Mouse (Mus musculus) embryonic facial prominence, embryonic 10.5 days (tissue): ENCODE measurements at regions not wholly inside any gene's neighbourhood (a gene's known extent, or its start where the extent isn't known, plus 50 kb on each side); places are given as distances from the start of the nearest gene placed in this dataset.

Experiments used
- DNase-seq: peaks from one replicate; pipeline ENCODE4 v3.0.0-alpha.2; 2017; ENCODE audit warnings: low spot score
- H3K27ac ChIP-seq: fragments of 300-500 bp; sonication (generic); replicated peaks from 2 replicates; pipeline ENCODE4 v1.5.1; 2016; ENCODE audit warnings: mild to moderate bottlenecking
- H3K27me3 ChIP-seq: fragments of 300-500 bp; sonication (generic); replicated peaks from 2 replicates; pipeline ENCODE4 v1.6.1; 2016; ENCODE audit warnings: low read depth, mild to moderate bottlenecking; ENCODE audit not compliant: poor library complexity, severe bottlenecking
- H3K36me3 ChIP-seq: fragments of 300-500 bp; sonication (generic); replicated peaks from 2 replicates; pipeline ENCODE4 v1.6.1; 2016; ENCODE audit warnings: mild to moderate bottlenecking, moderate library complexity
- H3K4me1 ChIP-seq: fragments of 300-500 bp; sonication (generic); 2 replicates; pipeline ENCODE4 v1.6.1; 2016
- H3K4me3 ChIP-seq: fragments of 300-500 bp; sonication (generic); 2 replicates; pipeline ENCODE4 v1.5.1; 2016; ENCODE audit warnings: mild to moderate bottlenecking, moderate library complexity
- H3K9me3 ChIP-seq: fragments of 300-500 bp; sonication (generic); 2 replicates; pipeline ENCODE4 v1.6.1; 2016; ENCODE audit warnings: mild to moderate bottlenecking
- WGBS: fragments of 180-500 bp; shearing (Covaris S2); methylation state at CpG from one replicate; pipeline ENCODE4 v1.1.7; 2016; 5-methylcytosine and 5-hydroxymethylcytosine counted together

DNA sequence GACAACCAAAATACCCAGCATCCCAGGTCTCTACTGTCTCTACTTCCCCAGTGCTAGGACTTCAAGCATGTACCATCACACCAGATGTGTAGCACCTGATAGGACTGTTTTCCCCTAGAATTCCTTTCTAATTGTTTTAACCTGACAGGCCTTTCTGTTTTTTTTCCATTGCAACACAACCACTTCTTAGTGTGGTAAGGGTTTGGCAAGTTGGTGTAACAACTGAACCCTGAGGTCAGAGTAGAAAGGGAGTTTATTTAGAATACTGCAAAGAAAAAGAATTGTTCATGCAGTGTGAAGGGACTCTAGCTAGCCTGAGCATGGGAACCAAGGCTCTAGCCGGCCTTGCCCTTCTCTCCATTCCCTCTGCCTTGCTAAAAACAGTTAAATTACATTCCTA, 226.1 kb downstream of the Mreg start:
- H3K4me1 ChIP-seq, result 0 out of 2 replicates have a peak, but pooled peaks cover 4% of the 10 kb centered on the region
- H3K9me3 ChIP-seq, result no peaks in the 10 kb centered on the region
- no peak overlapping the region for H3K4me3 ChIP-seq
- WGBS, result 64% methylated on average over 1 of the region's 1 CpGs
- H3K27me3 ChIP-seq, result no peaks in the 10 kb centered on the region
- no peak overlapping the region for H3K27ac ChIP-seq
- H3K36me3 ChIP-seq, result no peaks in the 10 kb centered on the region
- DNase-seq, result no peak

DNA sequence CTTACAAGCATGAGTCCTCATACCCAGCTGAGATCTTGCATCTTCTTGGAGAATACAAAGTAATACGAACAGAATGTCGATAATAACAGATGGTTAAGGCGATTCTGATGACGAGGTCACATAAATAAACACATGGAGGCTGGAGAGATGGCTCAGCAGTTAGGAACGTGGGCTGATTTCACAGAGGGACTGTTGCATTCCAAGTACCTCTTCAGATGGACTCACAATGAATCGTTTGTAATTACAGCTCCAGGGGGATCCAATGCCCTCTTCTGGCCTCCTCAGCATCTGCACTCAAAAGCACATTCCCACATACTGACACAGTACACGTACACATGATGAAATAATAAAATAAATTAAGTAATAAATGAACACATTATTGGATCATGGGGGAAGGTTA, 228.3 kb downstream of the Mreg start:
- Histone ChIP-seq H3K9me3 (no peaks in the 10 kb centered on the region), H3K27ac (no peak overlapping the region), H3K27me3 (no peaks in the 10 kb centered on the region), H3K4me3 (no peak overlapping the region), H3K4me1 (peaks cover 17% of the 10 kb centered on the region), H3K36me3 (no peaks in the 10 kb centered on the region)
- no peak for DNase-seq
- 85% methylated on average over 7 of the region's 7 CpGs for WGBS

DNA sequence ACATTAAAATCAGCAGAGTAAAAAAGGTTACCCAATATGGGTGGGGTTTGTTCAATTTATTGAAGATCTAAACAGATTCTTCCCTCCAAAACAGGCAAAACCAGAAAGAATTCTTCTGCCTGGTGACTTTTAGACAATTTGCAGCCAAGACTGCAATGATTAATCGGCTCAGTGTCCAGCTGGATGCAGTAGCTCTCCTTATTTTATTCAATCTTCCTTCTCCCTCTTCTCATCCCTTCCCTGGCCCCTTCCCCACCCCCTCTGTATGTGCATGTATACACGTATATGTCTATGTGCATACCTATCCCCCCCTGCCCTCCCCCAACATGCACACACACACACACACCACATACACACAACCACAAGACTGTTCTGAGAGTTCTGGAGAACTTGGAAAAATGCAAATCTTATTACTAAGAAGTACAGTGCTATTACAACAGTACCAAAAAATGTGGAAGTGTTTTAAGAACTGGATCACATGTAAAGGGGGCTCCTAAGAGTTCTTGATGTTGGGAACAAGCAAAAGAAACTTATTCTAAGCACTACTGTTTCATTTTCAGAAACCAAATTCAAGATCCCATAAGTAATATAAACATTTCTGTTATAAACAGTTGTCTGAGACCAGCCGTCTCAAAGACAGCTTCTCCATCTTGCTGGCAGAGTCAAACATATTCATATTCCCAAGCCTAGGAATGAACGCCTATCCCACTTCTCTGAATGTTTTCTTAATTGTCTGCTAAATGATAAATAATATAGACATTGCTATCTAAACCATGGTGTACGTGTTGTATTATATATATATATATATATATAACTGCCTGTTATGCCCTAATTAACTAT, 229.5 kb downstream of the Mreg start:
- H3K9me3 ChIP-seq, result no peaks in the 10 kb centered on the region
- no peak overlapping the region for H3K4me3 ChIP-seq
- 83% methylated on average over 5 of the region's 5 CpGs for WGBS
- no peak for DNase-seq
- peaks cover 17% of the 10 kb centered on the region for H3K4me1 ChIP-seq
- no peaks in the 10 kb centered on the region for H3K27me3 ChIP-seq
- no peaks in the 10 kb centered on the region for H3K36me3 ChIP-seq
- H3K27ac ChIP-seq, result no peak overlapping the region

DNA sequence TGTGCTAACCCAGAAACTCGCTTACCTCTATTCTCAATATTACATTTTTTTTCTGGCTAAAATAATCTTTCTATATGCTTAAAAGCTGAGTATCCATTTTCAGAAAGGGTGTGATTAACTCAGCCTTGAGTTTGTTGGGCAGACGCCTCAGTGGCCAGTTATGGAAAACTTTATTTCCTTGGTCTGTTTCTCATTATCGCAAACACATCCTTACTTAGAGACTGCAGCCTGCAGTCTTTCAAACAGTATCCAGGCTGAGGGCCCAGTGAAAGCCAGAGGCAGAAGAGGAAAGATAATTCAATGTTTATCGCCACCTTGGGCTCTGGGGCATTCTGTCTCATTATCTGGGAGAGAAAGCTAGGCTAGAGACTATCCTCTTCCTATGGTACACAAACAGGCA, 231.5 kb downstream of the Mreg start:
- 54% methylated on average over 4 of the region's 4 CpGs for WGBS

DNA sequence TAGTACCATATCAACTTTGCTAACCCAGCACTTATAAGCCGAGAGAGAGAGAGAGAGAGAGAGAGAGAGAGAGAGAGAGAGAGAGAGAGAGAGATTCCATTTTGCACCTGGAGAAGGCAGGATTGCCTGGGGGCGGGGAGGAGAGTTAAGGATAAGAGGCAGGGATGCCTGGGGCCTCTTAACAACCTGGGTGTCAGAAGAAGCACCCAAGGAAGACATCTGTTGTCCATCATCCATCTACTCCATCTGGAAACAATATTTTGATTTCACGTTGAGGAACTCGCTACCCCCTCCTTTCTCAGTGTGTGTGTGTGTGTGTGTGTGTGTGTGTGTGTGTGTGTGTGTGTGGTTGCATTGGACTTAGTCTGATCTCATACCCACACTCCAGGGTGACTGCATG, 232.8 kb downstream of the Mreg start:
- Histone ChIP-seq H3K36me3 (no peaks in the 10 kb centered on the region), H3K9me3 (no peaks in the 10 kb centered on the region), H3K4me3 (no peak overlapping the region), H3K4me1 (peaks cover 14% of the 10 kb centered on the region), H3K27me3 (no peaks in the 10 kb centered on the region), H3K27ac (no peak overlapping the region)
- DNase-seq, result peak; percentile 20
- WGBS, result 49% methylated on average over 4 of the region's 4 CpGs

More for the DNA sequence above, 231.5 kb downstream of the Mreg start:
- Histone ChIP-seq H3K27ac (no peak overlapping the region), H3K4me1 (peaks cover 14% of the 10 kb centered on the region), H3K9me3 (no peaks in the 10 kb centered on the region), H3K36me3 (no peaks in the 10 kb centered on the region), H3K4me3 (no peak overlapping the region), H3K27me3 (no peaks in the 10 kb centered on the region)
- DNase-seq, result no peak

DNA sequence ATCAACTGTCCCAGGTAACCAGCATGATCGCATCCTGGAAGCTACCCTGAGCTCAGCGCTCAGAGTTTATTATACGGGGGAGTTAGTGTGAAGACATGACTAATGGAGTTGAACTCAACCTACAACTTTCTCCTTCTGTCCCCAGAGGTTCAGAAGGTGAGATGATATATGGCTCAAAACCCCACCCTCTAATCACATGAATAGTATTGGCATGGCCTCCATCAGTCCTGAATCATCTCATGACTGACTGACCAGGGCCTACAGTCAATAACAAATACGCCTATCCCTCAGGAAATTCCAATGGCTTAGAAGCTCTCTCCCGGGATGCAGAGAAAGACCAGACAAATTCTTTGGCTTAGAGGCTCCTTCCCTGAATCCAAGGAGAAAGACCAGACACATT, 234.7 kb downstream of the Mreg start:
- DNase-seq, result no peak
- Histone ChIP-seq H3K4me3 (no peak overlapping the region), H3K4me1 (peaks cover 14% of the 10 kb centered on the region), H3K36me3 (no peaks in the 10 kb centered on the region), H3K9me3 (no peaks in the 10 kb centered on the region), H3K27me3 (no peaks in the 10 kb centered on the region), H3K27ac (no peak overlapping the region)
- WGBS, result 94% methylated on average over 5 of the region's 5 CpGs

DNA sequence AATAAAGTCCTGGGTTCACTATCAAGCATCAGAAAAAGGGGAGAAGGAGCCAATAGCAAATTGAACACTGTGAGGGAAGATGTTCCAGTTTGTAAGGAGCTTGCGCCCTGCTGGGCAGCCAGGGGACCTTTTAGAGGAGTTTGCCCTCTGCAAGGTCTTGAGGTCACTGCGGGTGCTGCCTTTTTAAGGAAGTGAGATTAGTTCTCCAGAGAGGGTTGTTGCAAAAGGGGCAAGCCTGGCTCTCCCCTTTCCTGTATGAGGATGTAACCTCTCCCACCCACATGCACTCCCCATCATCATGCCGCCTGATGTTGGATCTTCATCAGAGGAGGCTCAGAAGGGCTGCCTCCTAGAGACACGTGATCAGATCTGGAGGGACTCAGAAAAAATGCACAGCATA, 237.4 kb downstream of the Mreg start:
- H3K27ac ChIP-seq, result no peak overlapping the region
- WGBS, result 57% methylated on average over 4 of the region's 4 CpGs
- no peaks in the 10 kb centered on the region for H3K9me3 ChIP-seq
- no peaks in the 10 kb centered on the region for H3K36me3 ChIP-seq
- no peaks in the 10 kb centered on the region for H3K27me3 ChIP-seq
- no peak for DNase-seq
- peaks cover 9% of the 10 kb centered on the region; the same call in 1 of the 2 replicates for H3K4me1 ChIP-seq
- H3K4me3 ChIP-seq, result no peak overlapping the region

DNA sequence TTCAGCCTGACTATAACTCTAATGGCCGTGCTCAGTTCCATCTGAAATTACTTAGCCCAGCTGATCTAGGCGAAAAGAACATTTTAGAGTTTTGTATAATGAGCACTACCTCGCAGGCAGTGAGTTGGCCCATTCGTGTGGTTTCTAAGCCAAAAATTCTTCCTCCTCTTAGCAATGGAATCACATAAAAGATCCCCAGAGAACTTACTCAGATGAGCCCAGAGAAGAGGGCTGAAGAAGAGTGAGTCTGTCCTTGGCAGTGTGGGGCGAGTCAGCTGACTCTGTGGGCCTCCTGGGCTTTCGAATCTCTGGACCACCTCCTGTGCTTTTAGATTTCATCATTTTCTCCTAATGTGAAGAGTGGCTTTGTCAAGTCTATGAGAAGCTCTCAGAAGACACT, 240.2 kb downstream of the Mreg start:
- DNase-seq, result no peak
- Histone ChIP-seq H3K27me3 (no peaks in the 10 kb centered on the region), H3K9me3 (no peaks in the 10 kb centered on the region), H3K27ac (no peak overlapping the region), H3K36me3 (no peaks in the 10 kb centered on the region), H3K4me1 (no peaks in the 10 kb centered on the region), H3K4me3 (no peak overlapping the region)
- WGBS, result 87% methylated on average over 6 of the region's 6 CpGs

DNA sequence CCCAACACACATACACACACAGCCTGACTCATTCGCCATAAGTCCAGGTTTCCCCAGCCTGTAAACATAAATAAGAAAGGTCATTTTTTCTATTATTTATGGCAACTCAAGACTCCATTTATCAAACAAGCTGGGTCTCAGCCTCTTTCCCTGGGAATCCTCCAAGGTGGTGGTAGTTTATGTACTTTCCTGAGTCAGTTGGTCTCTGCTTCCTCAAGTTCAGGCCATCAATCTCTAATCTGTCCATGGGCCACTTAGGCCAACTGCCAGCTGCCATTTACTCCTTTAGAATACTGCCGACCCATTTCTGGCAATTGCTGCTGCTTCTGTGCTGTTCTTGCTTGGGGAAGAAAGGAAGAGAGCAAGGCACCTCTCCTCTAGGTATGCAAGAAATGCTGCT, 241.3 kb downstream of the Mreg start:
- H3K4me1 ChIP-seq, result no peaks in the 10 kb centered on the region
- H3K4me3 ChIP-seq, result no peak overlapping the region
- no peak overlapping the region for H3K27ac ChIP-seq
- no peaks in the 10 kb centered on the region for H3K27me3 ChIP-seq
- WGBS, result 90% methylated on average over 2 of the region's 2 CpGs
- no peaks in the 10 kb centered on the region for H3K36me3 ChIP-seq
- DNase-seq, result no peak
- H3K9me3 ChIP-seq, result no peaks in the 10 kb centered on the region

DNA sequence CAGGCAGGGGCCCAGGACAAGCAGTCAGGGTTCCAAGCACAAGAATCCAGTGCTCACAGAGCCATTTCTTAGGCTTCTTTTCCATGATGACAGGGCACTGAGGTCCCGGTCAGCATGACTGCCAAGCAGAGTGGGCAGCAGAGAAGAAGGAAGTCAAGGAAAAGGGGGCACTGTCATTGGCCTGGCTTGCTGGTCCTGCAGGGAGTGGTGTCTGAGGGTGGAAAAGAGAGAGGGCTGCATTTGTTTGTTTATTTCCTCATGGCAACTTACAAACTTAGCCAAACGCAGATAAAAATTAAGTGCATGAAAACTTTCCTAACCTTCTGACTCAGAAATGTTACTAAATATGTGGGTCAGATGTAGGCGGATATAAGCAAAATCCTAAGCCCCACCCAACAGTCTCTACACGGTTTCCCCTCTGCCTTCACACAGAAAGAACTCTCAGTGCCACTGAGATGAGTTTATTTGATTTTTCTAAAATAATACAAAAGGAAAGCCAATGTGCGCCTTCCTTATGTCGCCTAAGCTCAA, 244.5 kb downstream of the Mreg start:
- DNase-seq, result no peak
- H3K27me3 ChIP-seq, result no peaks in the 10 kb centered on the region
- H3K36me3 ChIP-seq, result no peaks in the 10 kb centered on the region
- no peaks in the 10 kb centered on the region for H3K4me1 ChIP-seq
- no peak overlapping the region for H3K27ac ChIP-seq
- WGBS, result 87% methylated on average over 6 of the region's 6 CpGs
- H3K9me3 ChIP-seq, result no peaks in the 10 kb centered on the region
- no peak overlapping the region for H3K4me3 ChIP-seq

DNA sequence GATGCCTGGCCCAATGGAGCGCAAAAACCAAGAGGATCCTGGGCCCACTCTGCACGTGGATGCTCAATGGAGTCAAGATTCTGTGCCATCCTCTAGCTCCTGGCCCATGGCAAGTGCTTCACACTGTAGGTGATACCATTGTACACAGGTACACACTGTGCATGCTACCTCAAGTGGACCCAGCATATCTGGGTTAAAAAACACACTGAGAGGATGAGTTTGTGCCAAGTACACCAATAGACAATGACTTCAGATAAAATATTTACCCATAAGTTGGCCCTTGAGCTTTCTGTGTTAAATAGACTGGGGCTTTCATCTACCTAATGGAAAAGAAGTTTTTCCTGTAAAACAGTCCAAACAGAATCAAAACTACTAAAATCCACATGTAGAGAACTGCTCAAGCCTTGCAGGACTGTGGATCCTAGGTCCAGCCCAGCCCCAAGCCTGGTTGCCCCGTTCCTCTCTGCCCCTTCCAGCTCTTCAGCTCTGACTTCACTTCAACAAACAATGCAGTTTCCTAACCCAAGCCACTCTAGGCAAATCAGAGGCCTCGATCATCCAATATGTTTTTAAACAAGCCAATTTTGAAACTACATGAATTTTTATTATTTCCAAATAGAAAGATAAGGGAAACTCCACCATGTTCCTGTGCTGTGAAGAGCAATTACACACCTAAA, 247.5 kb downstream of the Mreg start:
- no peaks in the 10 kb centered on the region for H3K9me3 ChIP-seq
- H3K4me3 ChIP-seq, result no peak overlapping the region
- 84% methylated on average over 4 of the region's 4 CpGs for WGBS
- no peak for DNase-seq
- no peak overlapping the region for H3K27ac ChIP-seq
- H3K4me1 ChIP-seq, result no peaks in the 10 kb centered on the region
- H3K27me3 ChIP-seq, result no peaks in the 10 kb centered on the region
- no peaks in the 10 kb centered on the region for H3K36me3 ChIP-seq

DNA sequence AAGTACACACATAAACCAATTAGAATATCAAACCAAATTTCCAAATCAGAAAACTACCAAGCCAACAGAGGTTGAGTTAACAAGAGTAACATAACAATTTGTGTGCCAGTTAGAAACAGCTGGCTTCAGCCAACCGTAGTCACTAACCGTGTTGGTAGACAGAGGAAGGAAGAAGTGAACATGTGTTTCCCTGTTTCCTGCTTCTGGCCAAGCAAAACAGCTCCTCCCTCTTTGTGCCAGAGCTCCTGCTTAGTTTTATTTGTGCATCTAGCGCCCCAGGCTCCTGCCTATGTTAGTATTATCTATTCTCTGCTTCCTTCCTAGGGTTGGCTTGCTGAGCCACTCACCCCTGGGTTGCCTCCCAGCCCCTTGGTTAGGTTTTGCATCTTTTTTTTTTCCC, 255.2 kb downstream of the Mreg start:
- Histone ChIP-seq H3K36me3 (no peaks in the 10 kb centered on the region), H3K27ac (no peak overlapping the region), H3K27me3 (no peaks in the 10 kb centered on the region), H3K4me1 (peaks cover 7% of the 10 kb centered on the region; the same call in 1 of the 2 replicates), H3K9me3 (no peaks in the 10 kb centered on the region), H3K4me3 (no peak overlapping the region)
- 69% methylated on average over 3 of the region's 3 CpGs for WGBS
- no peak for DNase-seq

DNA sequence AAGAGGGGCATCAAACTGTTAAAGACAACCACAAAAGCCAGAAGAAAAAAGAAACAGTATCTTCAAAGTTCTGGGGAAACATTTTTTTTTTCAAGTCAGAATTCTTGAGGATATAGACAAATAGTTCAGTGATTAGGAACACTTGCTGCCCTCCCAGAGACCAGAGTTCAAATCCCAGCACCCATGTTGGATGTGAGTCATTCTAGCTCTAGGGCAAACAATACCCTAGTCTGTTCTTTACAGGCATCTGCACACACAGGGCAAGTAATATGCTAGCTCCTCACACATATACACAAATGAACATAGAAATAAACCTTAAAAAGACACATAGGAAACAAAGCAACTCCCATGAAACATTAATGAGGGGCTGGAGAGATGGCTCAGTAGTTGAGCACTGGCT, 256.8 kb downstream of the Mreg start:
- Histone ChIP-seq H3K36me3 (no peaks in the 10 kb centered on the region), H3K9me3 (no peaks in the 10 kb centered on the region), H3K27me3 (no peaks in the 10 kb centered on the region), H3K4me1 (peaks cover 7% of the 10 kb centered on the region; the same call in 1 of the 2 replicates), H3K4me3 (no peak overlapping the region), H3K27ac (no peak overlapping the region)
- no peak for DNase-seq
